Mouse (Mus musculus) spleen, postnatal 10 days (tissue): ENCODE results near the gene Tnfrsf14.

Source experiments
- DNase-seq, 2 experiments: peaks; one replicate each; pipeline ENCODE4 v3.0.0; 2021 to 2022; ENCODE audit warnings: low spot score in 2 of 2

Gene Tnfrsf14

GRCm38 (mm10) chr4:154928395-154929087 lies at the start of gene Tnfrsf14:
TSS of gene Tnfrsf14 (minus strand) at chr4:154928563.
- DNase-seq, result peak; percentile 62 to 66

DNA sequence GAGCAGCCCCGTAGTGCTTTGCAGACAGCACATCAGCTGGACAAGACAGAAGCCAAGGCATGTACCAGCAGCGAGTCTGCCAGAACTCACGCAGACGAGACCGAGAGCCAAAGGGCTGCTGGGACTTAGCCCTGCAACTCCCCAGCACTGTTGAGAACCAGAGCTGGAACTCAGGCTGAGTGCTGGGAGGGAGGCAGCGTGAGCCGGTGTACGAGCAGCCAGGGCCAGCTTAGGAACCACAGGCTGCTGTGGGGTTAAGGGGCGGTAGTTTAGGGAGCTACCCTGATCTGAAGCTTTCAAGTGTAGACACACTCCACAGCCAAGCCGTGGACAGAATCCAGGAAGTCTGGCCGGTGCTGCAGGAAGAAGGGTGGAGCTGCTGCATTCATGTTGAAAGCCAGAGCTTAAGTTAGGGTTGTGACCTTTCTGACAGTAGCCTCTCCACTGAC lies 45.8 kb upstream of the Tnfrsf14 start:
- no peak for DNase-seq

DNA sequence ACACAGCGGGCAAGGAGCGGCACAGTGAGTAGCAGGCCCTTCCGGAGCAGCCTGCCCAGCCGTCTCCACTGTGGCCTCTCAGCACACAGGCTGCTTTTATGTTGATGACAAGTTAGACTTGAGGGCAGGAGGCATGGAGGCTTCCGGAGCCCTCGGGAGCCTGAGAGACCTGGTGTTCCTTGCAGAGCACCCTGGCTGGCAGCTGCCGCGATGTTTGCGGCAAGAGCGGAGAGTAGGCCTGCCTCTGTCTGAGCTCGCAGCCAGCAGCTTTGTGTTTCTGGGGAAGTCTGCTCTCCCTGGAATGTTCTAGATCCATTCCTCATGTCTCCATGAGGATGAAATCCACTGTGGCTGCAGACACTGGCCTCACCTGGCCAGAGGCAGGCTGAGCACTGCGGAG lies 44.2 kb upstream of the Tnfrsf14 start:
- DNase-seq, result no peak

DNA sequence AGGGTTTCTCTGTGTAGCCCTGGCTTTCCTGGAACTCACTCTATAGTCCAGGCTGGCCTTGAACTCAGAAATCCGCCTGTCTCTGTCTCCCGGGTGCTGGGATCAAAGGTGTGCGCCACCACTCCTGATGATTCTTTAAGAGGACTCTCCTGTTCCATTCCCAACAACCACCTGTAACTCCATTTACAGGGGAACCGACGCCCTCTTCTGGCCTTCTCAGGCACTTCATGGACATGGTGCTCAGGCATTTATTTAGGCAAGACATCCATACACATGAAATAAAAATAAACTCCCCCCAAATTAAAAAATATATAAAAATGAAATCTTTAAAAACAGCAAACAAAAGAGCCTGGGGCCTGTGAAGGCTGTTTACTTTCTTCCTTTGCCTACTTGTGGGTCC lies 38.8 kb upstream of the Tnfrsf14 start:
- peak; percentile 45 to 75 for DNase-seq

GRCm38 (mm10) chr4:154965856-154966255 lies 37.5 kb upstream of the Tnfrsf14 start:
- no peak for DNase-seq

- peak; percentile 63 to 73 for DNase-seq
These were observed 36.3 kb upstream of the Tnfrsf14 start for GRCm38 (mm10) chr4:154964581-154965235.

DNA sequence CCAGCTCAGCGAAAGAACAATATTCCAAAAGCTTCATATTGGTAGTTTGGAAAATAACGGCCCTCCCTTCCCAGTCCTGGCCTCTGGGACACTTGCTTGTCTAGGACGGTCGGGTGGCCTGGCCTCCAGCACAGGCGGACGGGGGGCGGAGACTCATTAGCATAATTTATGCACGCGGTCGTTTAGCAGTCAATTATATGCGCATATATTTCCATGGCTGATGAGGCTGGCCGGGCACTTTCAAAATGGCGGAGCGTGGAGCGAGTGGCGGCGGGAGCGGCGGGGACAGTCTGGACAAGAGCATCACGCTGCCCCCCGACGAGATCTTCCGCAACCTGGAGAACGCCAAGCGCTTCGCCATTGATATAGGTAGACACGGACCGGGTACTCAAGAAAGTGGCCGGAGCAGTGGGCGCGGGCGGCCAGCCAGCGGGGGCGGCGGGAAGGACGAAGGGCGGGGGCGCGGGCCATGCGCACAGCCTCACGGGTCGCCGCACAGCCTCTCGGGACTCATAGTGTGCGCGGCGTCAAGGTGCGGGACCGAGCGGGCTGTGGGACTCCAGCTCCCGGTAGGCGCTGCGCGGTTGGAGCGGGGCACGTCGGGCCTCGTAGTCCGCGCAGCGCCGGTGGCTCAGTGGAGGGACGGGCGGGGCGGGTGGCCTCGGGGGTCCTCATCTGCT lies 35.7 kb upstream of the Tnfrsf14 start, which contains the start of gene Pank4:
TSS of gene Pank4 (plus strand) at position 223 of the 680 bp plus-strand sequence.
- DNase-seq, result peak; percentile 84 to 93

- peak in 1 of 2 experiments; percentile 40 for DNase-seq
These were observed 35.0 kb upstream of the Tnfrsf14 start for GRCm38 (mm10) chr4:154963190-154963836.

DNA sequence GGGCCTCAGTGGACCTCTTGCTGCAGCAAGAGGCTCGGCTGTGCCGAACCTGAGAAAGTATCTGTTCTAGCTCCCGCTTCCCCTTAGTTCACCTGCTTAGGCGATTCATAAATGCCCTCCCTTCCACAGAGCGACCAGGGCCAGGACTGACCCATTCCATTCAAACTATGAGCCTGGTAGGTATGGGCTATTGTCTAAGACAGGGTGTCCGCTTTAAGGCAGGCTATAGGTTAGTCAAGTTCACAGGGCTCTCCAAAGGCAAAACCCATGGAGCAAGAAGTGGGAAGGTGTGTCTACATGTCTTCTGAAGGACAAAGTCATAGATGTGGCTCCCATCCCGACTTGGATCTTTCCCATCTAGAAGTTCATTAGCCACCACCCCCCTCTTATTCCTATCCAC lies 34.3 kb upstream of the Tnfrsf14 start:
- no peak for DNase-seq

DNA sequence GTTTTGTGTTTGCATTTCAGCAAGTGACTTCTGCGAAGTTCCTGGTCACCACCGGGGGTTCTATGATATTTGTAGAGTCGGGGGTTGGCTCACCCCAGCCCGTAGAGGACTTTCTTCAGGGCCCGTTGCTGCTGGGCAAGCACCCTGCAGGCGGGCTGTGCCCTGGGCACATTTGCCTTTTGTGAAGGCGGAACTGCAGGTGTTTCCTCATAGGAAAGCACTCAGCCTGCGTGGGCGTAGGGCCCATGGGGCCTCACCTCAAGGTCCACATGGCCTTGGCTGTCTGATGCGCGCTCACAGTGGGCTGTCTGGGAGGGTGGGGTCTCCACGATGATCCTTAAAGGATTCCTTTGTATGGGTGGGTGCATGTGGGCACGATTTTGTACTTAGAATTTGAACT lies 33.5 kb upstream of the Tnfrsf14 start:
- DNase-seq, result peak; percentile 62 to 84

GRCm38 (mm10) chr4:154961226-154961738 lies 32.9 kb upstream of the Tnfrsf14 start:
- DNase-seq, result peak; percentile 71 to 74

DNA sequence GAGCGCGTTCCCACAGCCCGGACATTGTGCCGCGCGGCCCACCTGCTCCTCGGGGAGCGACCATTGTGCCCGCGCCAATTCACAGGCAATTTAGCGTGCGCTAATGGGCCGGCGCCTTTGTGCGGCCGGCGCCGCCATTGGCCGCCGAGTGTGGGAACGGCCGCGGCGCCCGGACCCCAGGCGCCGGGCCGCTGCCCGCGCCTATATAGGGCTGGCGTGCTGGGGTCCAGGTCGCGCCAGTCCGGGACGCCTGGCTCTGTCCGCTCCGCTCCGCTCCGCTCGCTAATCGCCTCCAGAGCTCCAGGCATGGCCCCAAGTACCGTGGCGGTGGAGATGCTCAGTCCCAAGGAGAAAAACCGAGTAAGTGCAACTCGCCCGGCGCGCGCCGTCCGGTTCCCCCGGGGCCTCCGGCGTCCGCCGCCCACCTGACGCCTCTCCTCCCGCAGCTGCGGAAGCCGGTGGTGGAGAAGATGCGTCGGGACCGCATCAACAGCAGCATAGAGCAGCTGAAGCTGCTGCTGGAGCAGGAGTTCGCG lies 32.4 kb upstream of the Tnfrsf14 start, which contains the start of gene Hes5:
TSS of gene Hes5 (plus strand) at position 234 of the 536 bp plus-strand sequence.
- no peak for DNase-seq

- no peak for DNase-seq
These were observed 31.8 kb upstream of the Tnfrsf14 start for GRCm38 (mm10) chr4:154960021-154960689.

DNA sequence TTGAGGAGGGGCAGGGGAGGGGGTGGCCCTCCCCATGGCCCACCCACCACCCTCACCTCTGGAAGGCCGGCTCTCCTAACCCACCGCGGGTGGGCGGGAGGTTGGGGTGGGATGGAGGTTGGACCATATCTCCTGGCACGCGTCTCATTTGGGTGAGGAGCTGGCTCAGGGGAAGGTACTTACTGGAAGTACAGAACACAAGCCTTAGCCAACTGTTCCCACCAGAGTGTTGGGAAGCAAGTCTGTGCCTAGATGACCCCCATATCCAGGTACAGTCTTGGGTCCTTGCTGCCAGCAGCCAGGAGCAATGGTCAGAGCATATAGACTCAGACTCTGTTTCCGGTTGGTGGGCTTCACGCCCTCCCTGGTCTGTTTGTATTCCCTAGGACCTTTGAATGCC lies 30.3 kb upstream of the Tnfrsf14 start:
- no peak for DNase-seq

DNA sequence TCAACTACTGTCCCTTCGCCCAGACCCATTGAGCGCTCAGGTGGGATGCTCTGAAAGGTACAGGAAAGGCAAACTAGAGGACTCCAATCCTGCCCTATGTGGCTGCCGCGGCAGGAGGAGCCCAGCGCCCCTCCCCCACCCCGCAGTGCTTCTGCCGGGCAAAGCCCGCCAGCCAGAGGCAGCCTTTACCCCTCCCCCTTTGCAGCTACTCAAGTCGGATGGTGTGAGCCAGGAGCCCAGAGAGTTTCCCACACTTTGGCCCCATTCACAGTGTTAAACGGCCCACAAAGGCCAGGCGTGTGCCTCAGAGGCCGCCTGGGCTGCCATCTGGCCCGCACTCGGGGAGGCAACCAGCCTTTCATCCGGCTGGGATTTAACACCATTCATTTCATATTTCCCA lies 29.8 kb upstream of the Tnfrsf14 start:
- DNase-seq, result no peak

DNA sequence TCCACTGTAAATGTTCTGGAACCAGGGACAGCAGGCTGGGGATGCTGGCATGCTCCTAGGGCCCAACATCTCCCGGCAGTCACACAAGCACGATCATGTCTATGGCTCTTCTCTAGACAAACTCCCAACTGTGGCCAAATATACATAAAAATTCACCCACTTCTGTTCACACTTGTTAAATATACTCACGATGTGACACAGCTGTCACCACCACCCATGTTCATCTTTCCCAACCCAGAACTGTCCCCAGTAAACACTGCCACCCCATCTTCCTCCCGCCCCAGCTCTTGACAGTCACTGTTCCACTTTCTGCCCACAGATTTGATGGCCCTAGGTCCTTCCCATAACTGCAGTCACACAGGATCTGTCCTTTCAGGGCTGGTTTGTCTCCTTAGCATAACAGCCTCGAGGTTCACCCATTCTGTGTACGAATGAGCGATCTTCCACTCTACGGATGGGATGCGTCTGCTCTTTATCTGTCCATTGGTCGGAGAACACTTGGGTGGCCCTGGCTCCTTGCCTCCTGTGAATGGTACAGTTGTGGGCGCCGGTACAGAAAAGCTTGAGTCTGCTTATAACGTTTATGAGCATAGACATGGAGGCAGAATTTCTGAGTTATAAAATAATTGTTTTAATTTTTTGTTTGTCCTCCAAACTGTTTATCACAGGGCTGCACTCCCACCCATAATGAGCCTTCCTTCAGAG lies 29.1 kb upstream of the Tnfrsf14 start:
- DNase-seq, result no peak

GRCm38 (mm10) chr4:154956604-154957003 lies 28.2 kb upstream of the Tnfrsf14 start:
- DNase-seq, result no peak

- no peak for DNase-seq
These were observed 24.3 kb upstream of the Tnfrsf14 start for GRCm38 (mm10) chr4:154952461-154953241.

- no peak for DNase-seq
These were observed 21.2 kb upstream of the Tnfrsf14 start for GRCm38 (mm10) chr4:154949589-154949982.
